Mouse (Mus musculus) heart, postnatal 0 days (tissue): ENCODE measurements around the gene Snrpa1.

Experiments
- CTCF ChIP-seq: IDR thresholded peaks from 2 replicates; pipeline ENCODE4 v1.5.1; 2016; ENCODE audit warnings: antibody characterized with exemption, control low read depth, low read depth
- EP300 ChIP-seq: IDR thresholded peaks from 2 replicates; pipeline ENCODE4 v1.6.1; 2016; ENCODE audit warnings: antibody characterized with exemption, low read depth

GRCm38 (mm10) chr7:66046921-66047918 lies 11.6 kb upstream of the Snrpa1 start:
- TF ChIP-seq CTCF (no peak), EP300 (no peak)
